Mouse (Mus musculus) neural tube, embryonic 15.5 days (tissue): ENCODE results near the gene Smarcc1. TPM values are rescaled to one million over a fixed set of nuclear protein-coding genes. Genes with fewer than 3 reads are reported as not detected.
A peak's percentile ranks its signal among the peaks of the same experiment; 100 is the strongest.

ENCODE experiments used
- ATAC-seq: fragments of 200-750 bp; cut with Nextera tagmentation; 2 replicates; pipeline ENCODE4 v1.8.0; 2017; ENCODE audit warnings: mild to moderate bottlenecking, moderate TSS enrichment, moderate library complexity; ENCODE audit not compliant: low FRiP score
- H3K27ac ChIP-seq: fragments of 300-500 bp; sonication (generic); replicated peaks from 2 replicates; pipeline ENCODE4 v1.5.1; 2015; ENCODE audit warnings: mild to moderate bottlenecking, inconsistent platforms
- H3K27me3 ChIP-seq: fragments of 300-500 bp; sonication (generic); replicated peaks from 2 replicates; pipeline ENCODE4 v1.6.1; 2015; ENCODE audit warnings: inconsistent platforms
- H3K36me3 ChIP-seq: fragments of 300-500 bp; sonication (generic); 2 replicates; pipeline ENCODE4 v1.6.1; 2015; ENCODE audit warnings: inconsistent platforms
- H3K4me1 ChIP-seq: fragments of 300-500 bp; sonication (generic); 2 replicates; pipeline ENCODE4 v1.6.1; 2015; ENCODE audit warnings: inconsistent platforms
- H3K4me2 ChIP-seq: fragments of 300-500 bp; sonication (generic); 2 replicates; pipeline ENCODE4 v1.6.1; 2015; ENCODE audit warnings: inconsistent platforms, mild to moderate bottlenecking, moderate library complexity
- H3K4me3 ChIP-seq: fragments of 300-500 bp; sonication (generic); replicated peaks from 2 replicates; pipeline ENCODE4 v1.5.1; 2015; ENCODE audit warnings: mild to moderate bottlenecking, inconsistent platforms
- H3K9ac ChIP-seq: fragments of 300-500 bp; sonication (generic); replicated peaks from 2 replicates; pipeline ENCODE4 v1.6.1; 2015; ENCODE audit warnings: mild to moderate bottlenecking, inconsistent platforms
- H3K9me3 ChIP-seq: fragments of 300-500 bp; sonication (generic); replicated peaks from 2 replicates; pipeline ENCODE4 v1.6.1; 2016; ENCODE audit warnings: inconsistent platforms
- WGBS: fragments of 180-500 bp; shearing (Covaris S2); methylation state at CpG from one replicate; pipeline ENCODE4 v1.1.7; 2015; ENCODE audit warnings: mixed read lengths; 5-methylcytosine and 5-hydroxymethylcytosine counted together
- polyA plus RNA-seq: library from polyadenylated mRNA; unstranded; fragments of >200 nt; fragmentation: Nextera tagmentation; extraction: Ambion mirVana; gene quantifications from 2 replicates; pipeline ENCODE4 v1.2.1, GENCODE M21; 2015

Gene Smarcc1
- polyA plus RNA-seq, 1 experiment from 2014 or later = 67.0 TPM

DNA sequence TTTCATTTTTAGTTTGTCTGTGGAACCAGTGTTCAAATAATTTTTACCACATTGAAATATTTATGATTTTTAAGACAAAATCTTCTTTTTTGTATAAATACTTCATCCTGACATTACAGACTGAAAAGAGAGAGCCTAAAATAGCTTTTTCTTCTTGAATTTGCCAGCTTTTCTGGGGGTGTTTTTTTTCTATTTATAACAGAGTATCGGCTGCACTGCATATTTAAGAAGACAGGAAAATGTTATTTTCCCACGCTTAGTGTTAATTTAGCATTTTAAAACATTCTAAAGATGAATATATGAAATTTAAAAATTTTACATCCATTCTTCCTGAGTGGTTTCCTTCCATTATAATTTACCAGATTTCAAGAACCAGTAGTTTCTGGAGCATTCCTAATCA is 88.9 kb downstream of the Smarcc1 start:
- Histone ChIP-seq H3K4me2 (no peak overlapping the region), H3K36me3 (peaks cover 72% of the 10 kb centered on the region), H3K27me3 (no peaks in the 10 kb centered on the region), H3K4me1 (0 out of 2 replicates have a peak, but pooled peaks cover 6% of the 10 kb centered on the region), H3K9me3 (no peaks in the 10 kb centered on the region), H3K4me3 (no peak overlapping the region), H3K9ac (no peak overlapping the region), H3K27ac (peak overlapping the region; percentile 78; the same call in 1 of the 2 replicates)
- WGBS = 69% methylated on average over 2 of the region's 2 CpGs
- ATAC-seq = no peak

DNA sequence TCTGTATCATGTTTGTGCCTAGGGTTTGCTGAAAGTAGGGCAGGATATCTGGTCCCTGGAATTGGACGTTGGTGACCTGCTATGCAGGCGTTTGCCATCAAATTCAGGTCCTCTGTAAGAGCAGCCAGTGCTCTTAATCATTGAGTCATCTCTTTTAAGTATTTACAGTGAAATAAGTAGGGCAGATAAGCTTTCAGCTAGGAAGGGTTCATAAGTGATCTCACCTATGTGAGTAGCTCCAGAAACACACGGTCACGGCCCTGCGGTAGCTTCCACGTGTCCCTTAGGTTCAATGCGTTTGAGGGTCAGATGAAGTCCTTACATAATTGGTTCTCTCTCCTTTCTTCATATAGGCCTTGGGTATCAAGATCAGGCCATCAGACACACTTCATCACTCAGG is 90.8 kb downstream of the Smarcc1 start:
- Histone ChIP-seq H3K27ac (no peak overlapping the region), H3K9ac (no peak overlapping the region)
- ATAC-seq = no peak

DNA sequence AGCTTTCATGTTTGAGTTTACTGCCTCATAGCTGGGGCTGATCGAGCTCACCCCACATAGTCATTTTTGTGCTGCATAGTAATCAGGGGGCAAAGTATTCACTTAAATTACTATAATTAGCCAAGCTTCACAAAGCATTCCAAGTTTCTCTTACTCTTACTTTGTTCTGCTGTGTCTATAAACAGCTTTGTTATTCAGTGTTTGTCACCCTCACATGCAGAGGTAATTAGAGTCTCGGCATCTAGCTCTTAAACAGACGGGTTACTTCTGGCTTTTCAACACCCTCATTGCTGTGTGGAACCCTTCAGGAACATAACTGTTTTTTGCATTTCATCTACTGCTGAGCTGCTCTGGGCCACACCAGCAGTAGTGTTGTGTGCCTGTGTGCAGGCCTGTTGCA is 91.5 kb downstream of the Smarcc1 start:
- Histone ChIP-seq H3K36me3 (peaks cover 69% of the 10 kb centered on the region), H3K4me2 (no peak overlapping the region), H3K9ac (no peak overlapping the region), H3K27ac (no peak overlapping the region), H3K9me3 (no peaks in the 10 kb centered on the region), H3K27me3 (no peaks in the 10 kb centered on the region), H3K4me1 (0 out of 2 replicates have a peak, but pooled peaks cover 6% of the 10 kb centered on the region), H3K4me3 (no peak overlapping the region)
- no peak for ATAC-seq
- WGBS = 41% methylated on average over 3 of the region's 3 CpGs

More for the DNA sequence above, 90.8 kb downstream of the Smarcc1 start:
- Histone ChIP-seq H3K4me2 (no peak overlapping the region), H3K27me3 (no peaks in the 10 kb centered on the region), H3K36me3 (peaks cover 70% of the 10 kb centered on the region), H3K4me3 (no peak overlapping the region), H3K4me1 (0 out of 2 replicates have a peak, but pooled peaks cover 6% of the 10 kb centered on the region), H3K9me3 (no peaks in the 10 kb centered on the region)
- WGBS = 69% methylated on average over 7 of the region's 7 CpGs

DNA sequence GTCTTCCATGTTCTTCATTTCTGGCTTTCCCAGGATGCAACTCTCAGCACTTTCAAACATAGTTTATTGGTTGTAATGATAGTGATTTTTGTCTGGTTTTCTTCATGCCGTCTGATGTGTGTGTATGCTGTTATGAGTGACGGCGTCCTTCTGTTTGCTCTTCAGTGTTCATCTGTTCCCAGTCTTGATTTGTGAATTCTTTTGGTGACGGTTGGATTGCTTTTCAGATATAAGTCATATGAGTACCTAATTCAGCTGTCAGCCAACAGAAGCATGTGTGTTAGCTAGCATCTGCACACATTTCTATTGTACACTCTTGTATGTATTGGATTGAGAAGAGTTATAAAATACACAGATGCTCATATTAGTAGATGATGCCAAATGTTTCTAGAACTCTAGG is 106.8 kb downstream of the Smarcc1 start:
- Histone ChIP-seq H3K9me3 (no peaks in the 10 kb centered on the region), H3K36me3 (peaks cover 49% of the 10 kb centered on the region)
- WGBS = 95% methylated on average over 4 of the region's 4 CpGs

DNA sequence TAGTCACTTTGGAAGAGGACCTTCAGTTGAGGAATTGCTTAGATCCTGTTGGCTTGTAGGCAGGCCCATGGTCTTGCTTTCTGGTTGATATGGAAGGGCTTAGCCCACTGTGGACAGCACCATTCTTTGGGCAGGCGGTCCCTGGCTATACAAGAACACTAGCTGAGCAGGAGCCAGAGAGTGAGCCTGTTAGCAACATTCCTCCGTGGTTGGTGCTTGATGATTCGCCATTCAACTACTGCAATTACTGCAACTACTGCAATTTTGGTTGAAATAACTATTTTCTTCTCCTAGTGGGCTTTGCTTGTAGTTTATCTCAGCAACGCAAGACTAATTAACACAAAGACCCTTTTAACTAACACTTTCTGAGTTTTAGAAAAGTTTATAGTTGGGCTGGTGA is 108.7 kb downstream of the Smarcc1 start:
- Histone ChIP-seq H3K9ac (no peak overlapping the region), H3K4me2 (no peak overlapping the region), H3K36me3 (peaks cover 58% of the 10 kb centered on the region), H3K9me3 (no peaks in the 10 kb centered on the region), H3K27me3 (no peaks in the 10 kb centered on the region), H3K4me3 (no peak overlapping the region), H3K27ac (no peak overlapping the region), H3K4me1 (no peaks in the 10 kb centered on the region)
- 95% methylated on average over 4 of the region's 4 CpGs for WGBS
- ATAC-seq = no peak

More for the DNA sequence above, 106.8 kb downstream of the Smarcc1 start:
- H3K9ac ChIP-seq = no peak overlapping the region
- no peak overlapping the region for H3K4me2 ChIP-seq
- no peaks in the 10 kb centered on the region for H3K4me1 ChIP-seq
- ATAC-seq = no peak
- H3K27me3 ChIP-seq = no peaks in the 10 kb centered on the region
- H3K4me3 ChIP-seq = no peak overlapping the region
- no peak overlapping the region for H3K27ac ChIP-seq

DNA sequence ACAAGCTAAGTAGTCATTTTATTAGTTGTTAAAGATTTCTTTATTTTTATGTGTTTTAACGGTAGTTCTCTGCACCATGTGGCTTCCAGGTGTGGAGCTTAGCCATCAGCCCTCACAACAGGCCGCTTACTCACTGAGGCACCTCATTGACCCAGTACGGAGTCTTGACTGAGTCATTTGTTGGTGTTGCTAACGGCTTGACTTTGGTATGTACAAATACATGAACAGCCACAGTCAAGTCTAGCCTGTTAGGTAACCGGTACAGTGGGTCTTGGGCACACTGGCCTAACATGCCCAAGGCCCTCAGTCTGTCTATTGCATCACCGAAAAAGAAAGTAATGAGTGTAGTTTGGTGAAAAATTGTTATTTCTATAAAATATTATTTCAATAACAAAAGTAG is 111.2 kb downstream of the Smarcc1 start:
- Histone ChIP-seq H3K4me1 (no peaks in the 10 kb centered on the region), H3K4me2 (no peak overlapping the region), H3K36me3 (peaks cover 53% of the 10 kb centered on the region), H3K27me3 (no peaks in the 10 kb centered on the region), H3K27ac (no peak overlapping the region), H3K9ac (no peak overlapping the region), H3K9me3 (no peaks in the 10 kb centered on the region), H3K4me3 (no peak overlapping the region)
- no peak for ATAC-seq
- 85% methylated on average over 6 of the region's 6 CpGs for WGBS

DNA sequence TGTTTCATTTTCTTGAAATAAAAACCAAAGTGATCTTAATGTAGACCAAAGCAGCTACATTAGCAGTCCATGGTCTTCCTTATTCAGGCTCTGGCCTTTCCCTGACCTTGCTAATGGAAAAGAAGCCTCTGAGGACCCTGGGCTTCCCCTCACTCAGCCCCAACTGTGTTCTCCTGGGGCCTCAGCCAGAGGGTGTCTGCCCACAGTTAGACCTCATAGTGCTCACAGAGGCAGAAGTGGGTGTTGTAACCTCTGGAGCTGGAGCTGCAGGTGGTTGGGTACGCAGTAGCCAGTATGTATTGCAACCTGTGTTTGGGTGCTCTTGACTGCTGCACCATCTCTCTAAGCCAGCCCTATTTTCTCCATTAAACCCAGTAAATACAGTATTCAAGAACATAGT is 111.6 kb downstream of the Smarcc1 start:
- no peaks in the 10 kb centered on the region for H3K27me3 ChIP-seq
- no peak overlapping the region for H3K4me2 ChIP-seq
- H3K4me3 ChIP-seq = no peak overlapping the region
- no peaks in the 10 kb centered on the region for H3K4me1 ChIP-seq
- WGBS = 96% methylated on average over 1 of the region's 1 CpGs
- no peaks in the 10 kb centered on the region for H3K9me3 ChIP-seq
- no peak overlapping the region for H3K9ac ChIP-seq
- no peak for ATAC-seq
- no peak overlapping the region for H3K27ac ChIP-seq
- peaks cover 49% of the 10 kb centered on the region for H3K36me3 ChIP-seq

DNA sequence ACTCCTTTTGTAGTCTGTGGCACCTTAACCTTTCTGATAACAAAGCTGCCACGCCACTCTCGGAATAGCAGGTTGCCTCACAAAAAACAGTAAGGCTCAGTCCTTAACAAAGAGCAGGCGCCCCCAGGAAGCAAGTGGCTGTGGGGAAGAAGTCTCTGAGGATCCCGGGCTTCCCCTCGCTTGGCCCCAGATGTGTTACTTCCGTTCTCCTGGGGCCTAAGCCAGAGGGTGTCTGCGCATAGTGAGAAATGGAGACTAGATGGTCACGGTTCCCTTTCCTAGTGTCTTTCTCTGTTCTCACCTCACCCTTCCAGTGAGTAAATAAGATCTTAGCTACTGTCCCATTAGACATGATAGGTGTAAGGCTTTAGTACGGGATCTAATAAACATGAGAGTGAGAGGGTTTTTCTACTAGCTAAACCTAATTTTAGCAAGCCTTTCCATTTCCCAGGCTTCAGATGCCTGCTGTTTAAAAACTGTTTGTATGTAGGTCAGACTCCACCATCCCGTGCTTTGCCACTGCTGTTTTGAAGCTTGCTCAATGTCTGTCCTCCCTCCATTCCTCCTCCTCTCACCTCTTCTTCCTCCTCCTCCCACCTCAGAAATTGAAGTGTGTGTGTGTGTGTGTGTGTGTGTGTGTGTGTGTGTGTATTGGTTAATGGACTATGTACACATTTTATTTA is 112.2 kb downstream of the Smarcc1 start:
- H3K4me2 ChIP-seq = no peak overlapping the region
- WGBS = 85% methylated on average over 10 of the region's 10 CpGs
- H3K9me3 ChIP-seq = no peaks in the 10 kb centered on the region
- H3K27me3 ChIP-seq = no peaks in the 10 kb centered on the region
- H3K4me1 ChIP-seq = no peaks in the 10 kb centered on the region
- no peak for ATAC-seq
- no peak overlapping the region for H3K9ac ChIP-seq
- peaks cover 51% of the 10 kb centered on the region for H3K36me3 ChIP-seq
- H3K4me3 ChIP-seq = no peak overlapping the region
- H3K27ac ChIP-seq = 0 out of 2 replicates have a peak overlapping the region, but pooled peaks have one; percentile 37

DNA sequence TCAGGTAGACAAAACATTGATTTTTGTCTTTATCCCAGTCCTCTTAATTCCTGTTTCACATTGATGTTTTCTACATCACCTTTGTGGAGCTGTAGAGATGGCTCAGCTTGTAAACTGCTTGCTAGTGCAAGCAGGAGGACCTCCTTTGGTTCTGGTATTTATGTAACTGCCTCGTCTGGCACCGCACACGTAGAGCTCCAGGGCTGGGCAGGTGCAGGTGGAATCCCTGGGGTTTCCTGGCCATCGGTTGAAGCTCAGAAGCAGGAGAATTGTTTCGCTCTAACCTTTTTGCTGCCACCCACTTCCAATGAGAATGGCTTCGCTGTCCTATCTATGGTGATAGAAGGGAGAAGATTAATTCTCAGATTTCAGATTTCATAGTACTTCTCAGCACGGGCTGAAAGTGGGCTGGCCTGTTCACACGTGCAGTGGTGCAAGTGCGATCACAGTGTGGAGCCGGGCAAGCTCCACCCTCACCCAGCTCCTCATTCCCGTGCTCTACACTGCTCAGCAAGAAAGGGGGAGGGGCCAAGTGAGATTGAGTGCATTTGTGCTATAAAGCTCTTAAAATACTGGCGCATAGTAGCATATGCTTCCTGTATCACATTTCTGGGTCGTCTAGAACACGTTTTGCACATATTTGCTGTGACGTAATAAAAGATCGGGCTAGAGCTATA is 113.0 kb downstream of the Smarcc1 start:
- no peak for ATAC-seq
- Histone ChIP-seq H3K4me1 (no peaks in the 10 kb centered on the region), H3K4me2 (no peak overlapping the region), H3K9me3 (no peaks in the 10 kb centered on the region), H3K27me3 (no peaks in the 10 kb centered on the region), H3K27ac (no peak overlapping the region), H3K4me3 (no peak overlapping the region), H3K36me3 (peaks cover 56% of the 10 kb centered on the region), H3K9ac (no peak overlapping the region)
- WGBS = 85% methylated on average over 16 of the region's 16 CpGs

DNA sequence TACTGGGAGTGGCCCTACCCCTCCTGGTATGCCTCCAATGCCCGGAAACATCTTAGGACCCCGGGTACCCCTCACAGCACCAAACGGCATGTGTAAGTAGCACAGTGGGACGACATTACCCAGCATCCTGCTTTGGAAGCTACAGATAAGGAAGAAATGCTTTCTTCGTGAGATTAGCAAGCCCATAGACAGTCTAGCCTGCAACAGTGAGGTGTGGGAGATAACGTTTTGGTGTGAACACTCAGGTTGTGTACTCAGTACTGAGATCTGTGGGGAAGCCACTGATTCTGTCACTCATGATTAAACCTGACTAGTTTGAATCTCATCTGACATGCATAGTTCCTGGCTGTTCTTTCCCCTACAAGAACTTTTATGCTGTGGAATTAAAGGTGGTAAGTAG is 117.5 kb downstream of the Smarcc1 start:
- Histone ChIP-seq H3K27ac (no peak overlapping the region), H3K9ac (no peak overlapping the region), H3K9me3 (no peaks in the 10 kb centered on the region), H3K4me3 (no peak overlapping the region), H3K36me3 (peaks cover 67% of the 10 kb centered on the region), H3K4me1 (no peaks in the 10 kb centered on the region), H3K4me2 (no peak overlapping the region), H3K27me3 (no peaks in the 10 kb centered on the region)
- ATAC-seq = no peak
- 97% methylated on average over 6 of the region's 6 CpGs for WGBS

DNA sequence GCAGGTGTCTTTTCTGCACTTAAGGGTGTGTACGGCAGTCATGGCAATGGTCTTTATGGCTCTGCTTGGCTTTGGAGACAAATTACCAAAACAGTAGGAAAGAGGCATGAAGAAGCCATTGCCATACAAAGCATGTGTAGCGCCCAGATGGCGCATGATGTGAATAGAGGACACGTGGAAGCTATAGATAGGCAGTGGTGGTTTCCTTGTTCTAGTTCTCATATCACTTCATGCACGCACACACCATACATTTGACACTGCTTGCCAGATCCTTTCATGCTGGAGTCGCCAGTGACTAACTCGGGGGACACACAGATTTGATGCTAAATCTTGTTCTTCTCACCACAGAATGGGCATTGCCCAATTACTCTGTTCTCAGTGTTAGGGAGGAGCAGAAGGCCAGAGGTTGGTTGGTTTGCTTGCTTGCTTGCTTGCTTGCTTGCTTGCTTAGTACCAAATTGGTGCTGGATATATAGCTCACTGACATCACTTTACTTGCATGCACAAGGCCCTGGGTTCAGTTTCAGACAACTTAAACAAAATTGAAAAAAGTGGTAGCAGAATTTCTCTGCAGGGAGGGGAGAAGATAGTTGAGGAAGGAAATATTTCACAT is 125.8 kb downstream of the Smarcc1 start, which contains the start of gene Cspg5:
TSS of gene Cspg5 (plus strand) at position 563 of the 613 bp plus-strand sequence.
- Histone ChIP-seq H3K4me1 (peaks cover 29% of the 10 kb centered on the region), H3K9ac (peak within 1 kb of the TSS; percentile 86), H3K4me3 (peak within 1 kb of the TSS; percentile 63), H3K27me3 (no peaks in the 10 kb centered on the region), H3K4me2 (peak within 1 kb of the TSS; percentile 90), H3K36me3 (peaks cover 11% of the 10 kb centered on the region), H3K27ac (peak within 1 kb of the TSS; percentile 94), H3K9me3 (no peaks in the 10 kb centered on the region)
- WGBS = 79% methylated on average over 7 of the region's 7 CpGs
- no peak for ATAC-seq

DNA sequence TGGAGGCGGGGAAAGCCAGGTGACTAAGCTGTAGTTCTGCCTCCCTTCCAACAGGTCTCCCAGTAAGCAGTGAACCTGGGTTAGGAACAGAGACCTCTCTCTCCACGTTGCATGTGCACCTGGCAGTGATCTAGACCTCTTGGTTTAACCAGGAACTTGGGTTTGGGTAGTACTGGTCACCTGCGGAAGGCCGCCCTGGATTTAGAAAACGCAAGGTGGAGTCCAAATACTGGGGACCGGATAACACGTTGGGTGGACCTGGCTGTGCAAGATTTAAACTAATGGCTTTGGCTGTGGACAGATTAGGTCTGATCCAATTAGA is 127.0 kb downstream of the Smarcc1 start:
- ATAC-seq = no peak; the same call in none of the 2 replicates

More for the DNA sequence above, 127.0 kb downstream of the Smarcc1 start:
- Histone ChIP-seq H3K27me3 (no peaks in the 10 kb centered on the region), H3K27ac (peak overlapping the region; percentile 94), H3K4me2 (peak overlapping the region; percentile 90), H3K9ac (peak overlapping the region; percentile 86), H3K36me3 (peaks cover 5% of the 10 kb centered on the region; the same call in 1 of the 2 replicates), H3K9me3 (no peaks in the 10 kb centered on the region), H3K4me3 (peak overlapping the region; percentile 63), H3K4me1 (peaks cover 41% of the 10 kb centered on the region)
- 23% methylated on average over 7 of the region's 7 CpGs for WGBS
